Mouse (Mus musculus) skeletal muscle tissue, adult 2 months (tissue): ENCODE data around the gene Mboat2.

ENCODE experiments used
- DNase-seq: peaks from one replicate; pipeline ENCODE4 v3.0.0-alpha.2; 2012; ENCODE audit warnings: low read depth, low spot score

Gene Mboat2

DNA sequence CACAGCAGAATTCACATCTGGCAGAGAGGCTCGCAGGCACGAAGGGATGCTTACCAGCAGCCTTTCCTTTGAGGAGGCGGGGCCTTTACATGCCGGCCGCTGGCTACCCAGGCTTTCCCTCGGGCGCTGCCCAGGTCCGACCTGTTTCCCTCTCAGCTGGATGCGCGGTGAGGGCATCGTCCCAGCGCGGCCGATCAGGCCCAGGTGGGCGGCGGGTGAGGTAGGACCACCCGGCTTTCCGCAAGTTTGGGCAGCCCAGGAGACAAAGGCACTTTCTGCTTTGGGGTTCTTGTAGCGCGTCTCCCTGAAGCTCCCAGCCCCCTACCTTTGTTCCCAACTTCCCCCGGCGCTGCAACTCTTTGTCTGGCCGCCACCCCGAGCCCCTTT, at the start of gene Mboat2:
TSS of gene Mboat2 (plus strand) at position 114 of the 387 bp plus-strand sequence.
- no peak for DNase-seq

DNA sequence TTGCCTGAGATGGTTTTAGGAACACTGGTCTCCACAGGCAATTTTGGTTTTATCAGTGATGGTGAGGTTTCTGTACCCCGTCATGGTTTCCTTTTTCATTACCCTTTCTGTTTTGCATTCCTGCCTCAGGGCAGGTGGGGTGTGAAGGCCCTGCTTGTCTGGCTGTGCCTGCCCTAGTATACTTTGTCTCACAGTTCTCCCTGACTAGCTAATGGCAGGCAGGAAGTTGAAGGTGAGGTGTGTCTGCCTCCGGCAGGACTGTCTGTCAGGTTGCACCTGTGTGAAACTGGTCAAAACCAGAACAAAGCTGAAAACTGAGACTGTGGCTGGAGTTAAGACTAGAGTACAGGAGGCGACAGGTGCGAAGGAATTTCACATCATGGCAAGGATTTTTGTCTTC, 46.9 kb upstream of the Mboat2 start:
- DNase-seq, result no peak

DNA sequence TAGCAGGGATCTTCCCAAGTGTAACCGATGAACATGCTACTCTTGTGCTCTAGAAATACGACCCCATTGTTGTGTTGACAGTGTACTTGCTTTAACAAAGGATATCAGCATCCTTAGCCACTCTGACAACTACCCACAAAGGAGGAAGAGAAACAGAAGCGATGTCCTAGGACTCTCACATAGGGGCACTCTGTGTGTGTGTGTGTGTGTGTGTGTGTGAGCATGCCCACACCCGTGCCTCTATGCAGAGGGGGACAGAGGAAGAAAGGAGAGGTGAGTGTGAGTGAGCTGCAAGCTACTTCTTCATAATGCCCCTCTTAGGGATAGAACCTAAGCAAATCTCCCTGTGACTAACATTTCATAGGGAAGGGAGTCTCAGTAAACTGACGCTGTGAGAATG, 44.8 kb upstream of the Mboat2 start:
- DNase-seq, result no peak

DNA sequence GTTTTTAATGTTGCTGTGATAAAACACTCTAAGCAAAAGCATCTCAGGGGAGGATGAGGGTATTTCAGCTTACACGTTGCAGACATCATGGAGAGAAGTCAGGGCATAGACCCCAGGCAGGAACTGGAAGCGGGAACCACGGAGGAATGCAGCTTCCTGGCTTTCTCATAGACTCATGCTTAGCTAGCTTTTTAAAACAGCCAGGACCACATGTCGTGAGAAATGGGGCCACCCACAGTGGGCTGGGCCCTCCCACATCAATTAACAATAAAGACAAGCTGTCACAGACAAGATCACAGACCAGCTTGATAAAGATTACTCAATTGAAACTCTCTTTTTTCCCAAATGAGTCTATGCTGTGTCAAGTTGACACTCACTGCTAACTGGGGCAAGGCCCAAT, 44.4 kb upstream of the Mboat2 start:
- DNase-seq, result no peak

DNA sequence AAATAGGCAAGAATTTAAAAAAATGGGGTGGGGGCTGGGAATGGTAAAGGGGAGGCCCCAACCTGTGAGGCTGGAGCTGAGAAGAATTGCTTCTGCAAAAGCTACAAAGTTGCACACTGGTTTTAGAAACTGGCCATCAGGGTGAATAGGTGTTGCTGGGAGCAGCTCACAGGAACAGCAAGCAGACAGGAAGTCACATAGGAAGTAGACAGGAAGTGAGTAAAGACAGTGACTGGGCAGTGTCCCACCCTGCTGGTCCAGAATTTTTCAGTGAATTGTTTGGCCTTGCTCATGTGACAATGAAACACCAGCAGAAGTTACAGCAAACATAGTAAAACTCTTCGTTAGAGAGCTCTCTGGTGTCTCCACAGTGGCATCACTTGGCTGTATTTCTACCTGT, 41.0 kb upstream of the Mboat2 start:
- no peak for DNase-seq

DNA sequence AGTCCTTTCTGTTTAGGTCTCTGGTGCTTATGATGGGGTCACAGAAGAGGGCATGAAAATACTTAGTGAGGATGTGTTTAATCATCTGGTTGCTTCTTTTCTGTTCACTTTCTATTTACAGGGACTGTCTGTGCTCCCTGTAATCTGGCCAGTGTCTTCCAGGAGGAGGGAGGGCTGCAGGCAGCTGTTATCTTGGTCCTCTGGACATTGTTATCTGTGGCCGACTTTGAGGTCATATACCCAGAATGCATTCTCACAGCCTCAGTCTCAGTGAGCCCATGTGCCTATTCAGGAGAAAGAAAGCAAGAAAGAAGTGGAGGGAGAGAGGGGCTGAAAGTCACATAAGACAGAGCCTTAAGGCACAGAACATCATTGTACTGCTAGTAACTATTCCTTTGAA, 19.4 kb upstream of the Mboat2 start:
- DNase-seq, result no peak

DNA sequence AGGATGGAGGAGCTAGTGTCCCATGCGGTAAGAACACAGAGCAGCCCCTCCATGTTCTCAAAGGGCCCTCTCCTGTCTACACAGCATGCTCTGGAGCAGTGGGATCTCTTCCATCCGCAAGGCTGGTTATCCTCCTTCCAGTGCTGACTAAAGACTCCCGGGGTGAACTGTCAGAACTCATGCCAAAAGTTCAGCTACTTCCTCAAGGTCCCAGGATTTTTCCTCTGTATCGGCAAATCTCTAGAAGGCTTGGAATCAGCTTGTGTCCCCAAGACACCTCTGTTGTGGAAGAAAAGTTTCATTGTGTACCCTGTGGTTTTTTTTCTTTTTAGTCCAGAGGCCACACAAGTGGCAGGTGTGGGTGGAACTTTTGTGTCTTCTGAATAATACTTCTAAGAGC, 18.8 kb upstream of the Mboat2 start:
- DNase-seq, result no peak

DNA sequence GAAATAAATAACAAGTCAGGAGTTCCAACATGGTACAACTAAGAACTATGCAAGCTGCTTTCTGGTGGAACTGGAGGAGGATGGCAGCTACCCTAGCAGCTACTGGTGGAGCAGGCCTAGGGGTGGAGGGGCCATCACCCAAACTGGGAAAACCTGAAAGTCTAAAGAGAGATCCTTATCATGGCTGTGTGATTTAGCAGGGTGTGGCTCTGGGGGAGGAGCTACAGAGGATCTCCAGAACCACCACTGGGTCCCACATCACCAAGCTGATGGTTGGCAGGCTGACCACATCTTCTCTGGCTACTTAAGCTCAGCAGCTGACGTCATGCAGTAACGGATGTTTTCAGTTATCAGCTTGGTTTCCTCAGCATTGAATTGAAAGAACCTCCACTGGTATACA, 7.8 kb upstream of the Mboat2 start:
- DNase-seq, result no peak

DNA sequence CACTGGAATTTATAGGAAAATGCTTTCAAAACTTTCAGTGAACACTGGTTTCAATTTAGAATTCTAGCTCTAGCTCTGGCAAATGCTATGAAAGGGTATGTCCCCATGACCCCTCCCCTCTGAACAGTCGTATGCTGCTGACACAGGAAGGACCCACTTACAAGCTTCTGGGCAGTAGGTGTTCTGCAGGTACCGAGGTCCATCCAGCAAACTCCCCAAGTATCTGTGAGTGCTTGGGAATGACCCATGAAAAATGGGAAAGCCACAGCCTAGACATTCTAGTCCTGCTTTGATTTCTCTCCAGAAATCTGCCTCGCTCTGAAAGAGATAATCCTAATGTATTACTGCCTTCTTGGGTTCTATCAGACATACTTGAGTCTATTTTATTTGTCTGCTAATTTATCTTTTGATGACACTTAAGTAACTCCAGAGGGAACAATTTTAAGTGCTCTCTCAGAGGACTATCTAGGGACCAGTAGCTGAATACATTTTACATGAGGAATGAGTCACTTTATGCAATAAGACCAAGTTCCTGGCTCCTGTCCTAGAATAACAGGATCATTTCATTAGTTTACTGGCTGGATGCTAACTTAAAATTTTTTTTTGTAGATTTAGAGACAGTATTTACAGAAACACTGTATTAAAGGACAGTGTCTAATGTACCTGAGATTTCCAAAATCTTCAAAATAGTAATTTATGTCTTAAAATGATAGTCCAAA, 6.9 kb upstream of the Mboat2 start:
- DNase-seq, result no peak

DNA sequence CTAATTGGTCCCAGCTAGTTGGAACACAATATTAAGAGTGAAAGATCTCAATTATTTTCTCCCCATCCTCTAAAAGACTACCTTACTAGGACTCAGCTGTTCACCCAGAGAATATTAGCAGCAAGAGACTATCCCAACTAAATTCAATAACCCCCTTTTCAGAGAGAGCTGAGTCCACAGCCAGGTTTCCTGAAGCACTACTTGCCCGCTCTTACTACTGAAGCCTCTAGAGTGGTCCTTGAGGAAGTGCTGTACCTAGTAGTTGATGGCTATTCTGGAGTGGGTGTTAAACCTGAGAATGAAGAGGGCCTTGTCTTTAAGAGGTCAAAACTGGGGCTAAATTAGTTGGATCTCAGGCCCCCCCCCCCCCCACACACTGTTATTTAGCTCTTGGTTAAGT, 593 bp upstream of the Mboat2 start:
- DNase-seq, result no peak

DNA sequence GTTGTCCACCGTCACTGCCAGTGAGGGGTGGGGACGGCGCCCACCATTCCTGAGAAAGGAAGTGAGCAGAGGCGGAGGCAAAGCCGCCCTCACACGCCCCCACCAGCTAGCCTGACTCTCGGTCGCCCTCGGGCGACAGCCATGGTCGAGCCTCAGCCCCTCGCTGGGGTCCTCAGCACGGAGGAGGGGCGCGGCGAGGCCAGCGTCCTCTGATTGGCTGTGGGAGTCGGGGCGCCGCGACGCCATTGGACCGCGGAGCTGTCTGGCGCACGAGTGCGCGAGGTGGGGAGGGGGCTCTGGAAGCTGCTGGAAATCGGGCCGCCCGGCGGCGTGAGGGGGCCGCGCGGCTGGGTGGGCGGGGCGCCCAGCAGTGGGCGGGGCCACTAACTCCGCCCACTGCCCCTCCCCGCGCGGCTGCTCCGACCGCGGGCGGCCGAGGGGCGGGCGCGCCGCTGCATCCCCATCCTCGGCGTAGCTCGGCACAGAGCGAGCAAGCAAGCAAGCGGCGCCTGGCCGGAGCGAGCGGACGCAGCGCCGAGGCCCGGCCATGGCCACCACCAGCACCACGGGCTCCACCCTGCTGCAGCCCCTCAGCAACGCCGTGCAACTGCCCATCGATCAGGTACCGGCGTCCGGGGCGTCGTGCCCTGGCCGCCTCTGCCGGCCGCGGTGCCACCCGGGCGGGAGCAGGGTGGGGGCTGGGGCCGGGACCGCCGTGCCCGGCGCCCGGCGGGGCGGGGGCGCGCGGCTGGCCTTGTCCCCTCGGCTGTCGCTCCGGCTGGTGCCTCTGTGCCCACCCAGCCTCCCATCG, 679 bp downstream of the Mboat2 start:
- peak; percentile 65 for DNase-seq

DNA sequence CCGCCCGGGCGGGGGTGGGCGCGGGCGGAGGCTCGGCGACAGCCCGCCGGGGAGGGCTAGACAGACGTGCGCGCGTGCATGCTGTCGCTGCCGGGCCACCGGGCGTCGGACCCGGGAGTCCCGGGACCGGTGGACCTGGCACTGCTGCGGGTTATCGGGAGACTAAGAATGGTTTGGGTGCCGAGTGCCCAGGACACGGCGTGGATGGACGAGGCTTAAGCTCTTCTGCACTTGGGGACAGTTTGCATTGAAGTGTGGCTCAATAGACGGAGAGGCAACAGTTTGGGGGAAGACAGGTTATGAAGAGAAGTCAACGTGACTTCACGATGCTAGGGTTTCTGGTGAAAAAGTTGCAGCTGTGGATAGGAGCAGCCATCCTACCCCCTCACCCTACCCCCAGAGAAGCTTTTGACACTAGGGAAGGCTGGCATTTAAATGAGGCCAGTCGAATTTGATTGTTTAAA, 1.3 kb downstream of the Mboat2 start:
- no peak for DNase-seq

DNA sequence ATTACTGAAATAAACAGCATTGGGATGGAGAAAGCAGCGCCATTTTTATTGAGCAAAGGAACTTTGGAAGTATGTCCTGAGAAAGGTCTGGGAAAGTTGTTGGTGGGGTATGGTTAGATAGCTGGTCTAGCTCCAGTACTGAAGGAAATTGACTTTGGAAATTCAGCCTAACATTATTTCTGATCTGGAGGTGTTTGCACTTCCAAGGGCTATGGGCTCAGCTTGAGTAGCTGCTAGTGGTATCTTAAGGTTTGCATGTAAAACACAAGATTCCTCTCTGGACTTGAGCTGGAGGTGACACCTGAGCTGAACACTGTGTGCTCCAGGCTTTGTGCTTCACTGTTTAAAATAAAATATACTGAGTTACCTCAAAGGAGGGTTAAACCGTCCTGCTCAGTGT, 1.8 kb downstream of the Mboat2 start:
- DNase-seq, result no peak

DNA sequence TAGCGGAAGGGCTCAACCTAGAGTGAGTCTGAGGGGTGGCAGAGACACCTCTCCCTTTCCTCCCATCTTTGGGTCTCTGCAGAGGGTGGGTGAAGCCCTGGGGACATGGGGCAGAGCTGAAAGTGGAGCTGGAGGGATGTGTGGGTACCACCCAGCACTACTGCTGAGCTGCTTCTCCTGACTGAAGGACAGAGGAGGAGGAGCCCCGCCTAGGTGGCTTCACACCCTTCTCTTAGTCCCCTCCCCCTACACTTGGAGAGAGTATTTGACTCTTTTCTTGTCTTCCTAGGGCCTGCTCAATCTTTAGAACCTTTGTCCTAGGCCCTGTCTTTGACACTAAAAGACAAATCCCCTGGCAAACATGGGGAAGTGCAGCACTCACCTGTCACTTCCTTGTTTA, 7.3 kb downstream of the Mboat2 start:
- DNase-seq, result no peak

DNA sequence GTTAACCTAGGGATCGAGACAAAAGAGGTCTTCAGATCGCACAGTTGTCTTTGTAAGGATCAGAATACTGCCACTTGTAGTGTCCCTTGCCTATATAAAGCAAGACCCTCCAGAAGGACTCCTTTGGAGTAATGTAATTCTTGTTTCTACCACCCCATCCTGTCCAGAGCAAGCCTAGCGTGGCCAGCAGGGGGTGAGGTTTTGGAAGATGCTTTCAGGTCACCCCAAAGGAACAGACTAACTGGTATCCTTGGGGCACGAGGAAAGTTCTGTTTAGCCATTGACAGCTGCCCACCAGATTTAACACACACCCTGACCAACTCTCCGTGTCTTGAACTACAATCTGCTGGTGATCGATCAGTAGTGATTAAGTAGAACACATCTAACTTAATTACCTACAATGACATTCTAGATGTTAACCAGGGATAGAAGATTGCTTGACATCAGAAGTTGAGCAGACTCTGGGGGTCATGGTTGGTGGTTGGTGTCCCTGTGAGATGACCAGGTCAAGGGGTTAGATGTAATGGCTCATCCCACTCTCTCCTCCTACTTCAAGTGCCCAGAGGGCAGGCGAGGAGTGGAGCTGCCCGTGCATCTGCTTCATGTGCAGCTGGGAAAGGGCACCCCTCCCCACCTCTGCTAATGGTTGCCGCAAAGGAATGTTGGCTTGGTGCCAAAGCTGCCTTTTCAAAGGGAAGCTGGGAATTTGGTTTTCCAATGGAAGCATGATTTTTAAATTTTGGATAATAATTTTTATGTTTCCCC, 10.6 kb downstream of the Mboat2 start:
- no peak for DNase-seq

DNA sequence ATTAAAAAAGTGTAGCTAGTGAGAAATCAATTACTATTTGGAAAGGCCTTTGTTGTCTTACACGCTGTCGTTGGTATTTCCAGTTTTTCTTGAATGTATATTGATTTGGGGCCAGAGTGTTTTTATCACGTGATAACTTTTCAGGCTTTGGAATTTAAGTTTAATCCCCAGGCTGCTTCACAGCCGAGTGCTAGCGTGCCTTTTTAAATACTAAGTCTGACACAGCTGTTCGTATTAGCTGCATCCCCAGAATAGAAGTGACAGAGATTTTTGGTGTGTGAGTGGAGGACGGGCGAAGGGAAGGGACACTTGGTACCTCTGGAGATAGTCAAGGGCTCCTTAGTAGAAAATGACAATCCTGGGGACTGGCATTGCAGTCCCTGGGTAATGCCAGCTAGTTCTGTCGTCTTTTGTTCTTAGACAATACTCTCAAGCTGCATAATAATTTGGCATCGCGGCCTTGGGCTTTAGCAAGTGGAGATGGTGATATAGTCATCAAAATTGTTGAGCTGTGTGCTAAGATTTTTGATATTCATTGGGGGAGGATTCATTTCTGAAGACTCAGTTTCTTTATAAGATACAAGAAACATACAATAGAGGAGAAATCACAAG, 11.7 kb downstream of the Mboat2 start:
- DNase-seq, result no peak

DNA sequence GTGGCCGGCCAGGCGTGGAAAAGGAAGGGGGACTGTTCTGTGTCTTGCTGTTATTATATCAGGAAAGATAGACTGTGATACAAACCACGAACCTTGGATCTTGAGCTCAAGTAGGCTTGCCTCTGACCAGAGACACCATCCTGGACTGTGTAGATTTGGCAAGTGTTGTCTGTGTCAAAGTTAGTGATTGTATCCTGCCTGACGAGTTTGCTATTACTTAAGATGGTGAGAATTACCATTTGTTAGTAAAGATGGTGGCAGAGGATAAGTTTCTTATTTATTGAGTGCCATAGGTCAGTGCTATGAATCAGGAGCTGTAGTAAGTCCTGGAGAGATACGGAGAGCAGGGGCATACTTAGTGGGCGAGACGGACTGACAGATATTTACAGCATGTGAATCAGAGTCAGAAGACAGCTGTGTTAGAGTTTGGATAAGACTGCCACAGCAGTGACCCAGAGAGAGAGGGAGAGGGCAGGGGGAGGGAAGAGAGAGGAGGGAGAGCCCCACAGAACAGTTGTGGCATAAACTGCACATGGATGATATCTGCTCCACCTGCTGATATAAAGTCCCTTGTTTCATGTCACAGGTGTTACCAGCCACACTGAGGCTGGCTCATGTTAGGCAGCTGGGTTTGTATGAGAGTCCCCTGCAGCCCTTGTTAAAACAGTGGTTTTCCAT, 12.9 kb downstream of the Mboat2 start:
- DNase-seq, result no peak

DNA sequence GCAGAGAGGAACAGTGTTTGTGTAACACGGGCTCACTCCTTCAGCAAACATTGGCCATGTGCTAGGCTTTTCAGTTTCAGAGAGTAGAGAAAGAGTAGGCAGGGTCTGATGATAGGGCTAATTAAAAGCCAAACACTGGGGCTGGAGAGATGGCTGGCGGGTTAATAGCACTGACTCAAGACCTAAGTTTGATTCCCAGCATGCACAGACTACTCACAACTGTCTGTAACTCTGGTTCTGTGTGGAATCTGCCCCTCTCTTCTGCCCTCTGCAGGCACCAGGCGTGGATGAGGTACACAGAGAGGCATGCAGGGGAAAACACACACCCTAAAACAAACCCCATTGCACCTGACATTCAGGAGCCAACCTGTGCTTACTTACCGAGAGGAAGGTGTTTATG, 14.7 kb downstream of the Mboat2 start:
- no peak for DNase-seq

DNA sequence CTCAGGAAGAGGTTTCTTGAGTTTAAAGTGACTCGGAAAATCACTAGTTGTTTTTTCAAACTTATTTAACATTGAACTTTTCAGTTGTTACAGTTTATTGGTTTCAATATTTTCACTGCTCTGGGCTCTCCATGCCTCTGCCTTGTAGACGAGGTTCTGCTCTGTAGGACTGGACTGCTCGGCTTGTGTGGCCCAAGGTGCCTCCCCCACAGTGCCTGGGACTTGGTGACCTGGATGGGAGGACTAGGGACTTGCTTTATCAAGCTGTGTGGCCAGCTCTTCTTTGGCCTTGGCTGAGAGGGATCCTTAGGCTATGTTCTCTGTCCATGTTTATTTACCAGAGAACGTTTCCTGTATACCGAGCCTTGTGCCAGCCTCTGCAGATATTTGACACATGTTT, 17.4 kb downstream of the Mboat2 start:
- DNase-seq, result no peak

DNA sequence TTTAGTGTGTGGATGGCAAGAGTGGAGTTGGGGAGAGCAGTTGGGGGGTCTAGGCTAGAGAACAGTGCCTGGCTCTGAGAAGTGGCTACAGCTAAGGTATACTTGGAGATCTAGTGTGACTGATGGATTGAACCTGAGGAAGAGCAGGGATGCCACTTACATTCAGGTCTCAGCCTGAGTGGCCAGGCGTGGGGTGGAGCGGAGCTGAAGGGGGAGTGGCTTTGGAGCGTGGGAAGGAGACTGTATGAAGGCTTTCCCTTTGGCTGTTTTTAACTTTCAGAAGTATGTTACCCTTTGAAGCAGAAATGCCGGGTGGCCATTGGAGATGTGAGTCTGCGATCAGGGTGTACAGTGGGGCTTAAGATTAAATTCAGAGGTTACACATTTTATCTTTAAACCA, 26.7 kb downstream of the Mboat2 start:
- no peak for DNase-seq

DNA sequence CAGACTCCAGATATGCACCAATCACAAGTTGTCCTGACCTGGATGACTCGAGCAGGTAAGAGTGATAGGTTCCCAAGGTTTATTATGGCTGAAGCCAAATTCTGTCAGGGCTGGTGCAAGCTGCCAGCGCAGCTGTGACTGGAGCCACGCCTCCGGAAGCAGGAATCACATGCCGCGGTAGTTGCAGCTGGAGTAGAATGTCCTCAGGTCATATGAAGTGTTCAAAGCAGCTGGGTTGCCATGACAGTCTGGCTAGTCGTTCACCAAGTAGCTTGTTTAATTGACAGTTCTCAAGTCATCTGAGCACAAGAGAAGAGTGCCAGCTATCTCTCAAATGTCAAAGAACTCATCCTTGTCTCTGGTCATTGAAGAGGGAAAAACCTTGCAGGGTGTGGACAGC, 28.7 kb downstream of the Mboat2 start:
- no peak for DNase-seq

DNA sequence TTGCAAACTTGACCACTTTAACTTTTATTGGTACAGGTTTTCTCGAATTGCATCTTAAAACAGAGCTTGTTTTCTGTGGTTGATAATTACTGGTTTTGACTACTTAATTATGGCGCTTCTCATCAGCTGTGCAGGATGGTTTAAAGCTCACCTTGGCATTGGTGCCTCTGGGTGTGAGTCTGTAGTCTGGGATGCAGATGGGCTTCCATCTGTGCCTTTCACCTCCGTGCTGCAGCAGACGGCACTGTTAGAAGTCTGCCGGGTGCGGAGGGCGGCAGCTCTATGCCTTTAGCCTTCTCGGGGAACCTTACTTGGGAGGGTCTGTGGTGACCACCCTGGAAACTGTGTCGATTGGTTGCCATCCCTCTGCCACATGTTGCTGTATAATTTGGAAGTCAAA, 29.8 kb downstream of the Mboat2 start:
- no peak for DNase-seq
